Mouse (Mus musculus) olfactory bulb, adult 2 months (tissue): Measurements from ENCODE around the gene Gtpbp4.
"Not testable (repeated sequence)": the region's sequence is repeated elsewhere in the genome, so short reads cannot be mapped to it uniquely, and the experiment has no call there.

Experiments
- CTCF ChIP-seq: fragments of 200-500 bp; IDR thresholded peaks from 2 replicates; pipeline ENCODE4 v1.5.1; 2012; ENCODE audit warnings: low read depth, mild to moderate bottlenecking, low read length, moderate library complexity; ENCODE audit not compliant: insufficient read depth
- POLR2A ChIP-seq: fragments of 200-500 bp; IDR thresholded peaks from 2 replicates; pipeline ENCODE4 v1.6.1; 2012; ENCODE audit warnings: mild to moderate bottlenecking, low read depth, low read length, moderate library complexity; ENCODE audit not compliant: insufficient read depth

DNA sequence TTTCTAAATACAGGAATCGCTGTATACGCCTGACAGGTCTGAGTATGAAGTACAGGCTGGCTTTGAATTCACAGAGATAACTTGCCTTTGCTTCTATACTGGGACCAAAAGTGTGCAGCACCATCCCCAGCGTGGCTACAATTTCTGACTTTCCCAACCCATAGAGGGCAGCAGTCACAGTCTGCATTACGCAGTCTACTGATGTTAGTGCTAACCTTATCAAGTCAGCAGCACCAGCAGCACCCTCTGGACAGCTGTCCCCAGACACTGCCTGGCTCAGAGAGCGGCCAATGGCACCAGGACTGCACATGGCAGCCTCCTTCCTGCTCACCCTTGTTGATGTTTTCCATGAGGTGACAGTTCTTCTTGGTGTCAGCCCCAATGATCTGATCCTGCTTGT lies 52.1 kb downstream of the Gtpbp4 start:
- TF ChIP-seq CTCF, POLR2A: not testable (repeated sequence)
